Mouse (Mus musculus) myocyte (in vitro differentiated cells): Measurements from ENCODE around the gene Racgap1. TPM values are rescaled to one million over a fixed set of nuclear protein-coding genes. Genes with fewer than 3 reads are reported as not detected.
A peak's percentile ranks its signal among the peaks of the same experiment; 100 is the strongest.

Source experiments
- H3K27me3 ChIP-seq: one replicate; pipeline ENCODE4 v1.6.1; 2011; ENCODE audit not compliant: control insufficient read depth, insufficient read depth, insufficient read length
- H3K36me3 ChIP-seq: one replicate; pipeline ENCODE4 v1.6.1; 2011; ENCODE audit not compliant: control insufficient read depth, insufficient read depth
- H3K4me2 ChIP-seq: one replicate; pipeline ENCODE4 v1.6.1; 2011; ENCODE audit warnings: low read depth, control low read depth
- H3K4me3 ChIP-seq: one replicate; pipeline ENCODE4 v1.5.1; 2011; ENCODE audit warnings: mild to moderate bottlenecking, control low read depth, moderate library complexity
- H3K79me2 ChIP-seq: one replicate; pipeline ENCODE4 v1.6.1; 2011; ENCODE audit not compliant: control insufficient read depth, insufficient read depth
- H3ac ChIP-seq: one replicate; pipeline ENCODE4 v1.6.1; 2011; ENCODE audit not compliant: control insufficient read depth, insufficient read length
- CEBPB ChIP-seq: IDR thresholded peaks from 2 replicates; pipeline ENCODE4 v1.6.1; 2011; ENCODE audit warnings: mild to moderate bottlenecking, moderate library complexity; ENCODE audit not compliant: poor library complexity, insufficient read depth, severe bottlenecking
- E2F4 ChIP-seq: IDR thresholded peaks from one replicate; pipeline ENCODE4 v1.6.1; 2011; ENCODE audit warnings: mild to moderate bottlenecking, control low read depth, moderate library complexity; ENCODE audit not compliant: insufficient read depth
- MAX ChIP-seq: IDR thresholded peaks from one replicate; pipeline ENCODE4 v1.6.1; 2011; ENCODE audit warnings: low read depth, mild to moderate bottlenecking, control low read depth
- MYOD1 ChIP-seq, 3 experiments: IDR thresholded peaks; one replicate each; pipeline ENCODE4 v1.6.1; 2011; ENCODE audit warnings: control low read depth in 2 of 3, low read depth in 2 of 3, mild to moderate bottlenecking in 2 of 3, moderate library complexity in 1 of 3; ENCODE audit not compliant: insufficient read length in 2 of 3, control insufficient read depth in 1 of 3
- MYOG ChIP-seq, 3 experiments: IDR thresholded peaks; one replicate each; pipeline ENCODE4 v1.6.1; 2011; ENCODE audit warnings: control low read depth in 2 of 3, low read depth in 2 of 3, mild to moderate bottlenecking in 2 of 3; ENCODE audit not compliant: insufficient read length in 2 of 3, control insufficient read depth in 1 of 3, insufficient read depth in 1 of 3
- POLR2A ChIP-seq: IDR thresholded peaks from one replicate; pipeline ENCODE4 v1.6.1; 2011; ENCODE audit warnings: low read depth, mild to moderate bottlenecking, control low read depth, moderate library complexity; ENCODE audit not compliant: insufficient read length
- POLR2AphosphoS2 ChIP-seq: IDR thresholded peaks from one replicate; pipeline ENCODE4 v1.6.1; 2011; ENCODE audit warnings: low read depth, control low read depth; ENCODE audit not compliant: insufficient read length
- REST ChIP-seq: IDR thresholded peaks from one replicate; pipeline ENCODE4 v1.6.1; 2011; ENCODE audit warnings: mild to moderate bottlenecking, control low read depth, moderate library complexity; ENCODE audit not compliant: insufficient read depth, insufficient read length
- SRF ChIP-seq: IDR thresholded peaks from one replicate; pipeline ENCODE4 v1.6.1; 2011; ENCODE audit warnings: low read depth; ENCODE audit not compliant: control insufficient read depth, insufficient read length
- TCF12 ChIP-seq: IDR thresholded peaks from one replicate; pipeline ENCODE4 v1.6.1; 2011; ENCODE audit warnings: mild to moderate bottlenecking, control low read depth; ENCODE audit not compliant: poor library complexity, insufficient read depth, severe bottlenecking
- TCF3 ChIP-seq: IDR thresholded peaks from one replicate; pipeline ENCODE4 v1.6.1; 2011; ENCODE audit warnings: low read depth, control low read depth; ENCODE audit not compliant: insufficient read length
- USF1 ChIP-seq: IDR thresholded peaks from one replicate; pipeline ENCODE4 v1.6.1; 2011; ENCODE audit warnings: low read depth, mild to moderate bottlenecking, control low read depth, moderate library complexity
- polyA plus RNA-seq: library from polyadenylated mRNA; unstranded; fragments of >200 nt; fragmentation: generic; extraction: Trizol; gene quantifications from one replicate; pipeline ENCODE4 v1.2.1, GENCODE M21; 2012; ENCODE audit warnings: missing spikeins

The Racgap1 gene
- polyA plus RNA-seq = 99.0 TPM

- H3K4me3 ChIP-seq = peak within 1 kb of the TSS; percentile 43
- TF ChIP-seq E2F4 = peak; percentile 94
- no peak for TF ChIP-seq MYOG (IDR thresholded peaks at IDR 0.05; ENCODE audit: control insufficient read depth in 1 of 3, insufficient read depth in 1 of 3, insufficient read length in 2 of 3, low read depth in 2 of 3)
- peak; percentile 59 for TF ChIP-seq SRF
- peak; percentile 91 for TF ChIP-seq POLR2A
- TF ChIP-seq POLR2AphosphoS2 = peak; percentile 85
- no peak for TF ChIP-seq REST
- no peak for TF ChIP-seq TCF3
- no peak for TF ChIP-seq CEBPB
- TF ChIP-seq USF1 = no peak
- TF ChIP-seq MYOD1 (IDR thresholded peaks at IDR 0.05; ENCODE audit: control insufficient read depth in 1 of 3, insufficient read length in 2 of 3, low read depth in 2 of 3) = no peak
- peaks cover 49% of the 10 kb centered on the region for H3K79me2 ChIP-seq
- H3K4me2 ChIP-seq = peak within 1 kb of the TSS; percentile 87
- H3ac ChIP-seq = peak within 1 kb of the TSS; percentile 61
- H3K27me3 ChIP-seq = no peaks in the 10 kb centered on the region
- no peaks in the 10 kb centered on the region for H3K36me3 ChIP-seq
Measured at GRCm38 (mm10) chr15:99651163-99651872, at the start of gene Racgap1. Gene Racgap1 (minus strand): TSS chr15:99651656.

GRCm38 (mm10) chr15:99700219-99701106 lies 49.0 kb upstream of the Racgap1 start:
- Histone ChIP-seq H3K4me2 (no peak overlapping the region), H3ac (no peak overlapping the region), H3K36me3 (no peaks in the 10 kb centered on the region), H3K27me3 (peaks cover 20% of the 10 kb centered on the region), H3K4me3 (no peak overlapping the region), H3K79me2 (peaks cover 22% of the 10 kb centered on the region)
- TF ChIP-seq POLR2A (no peak), E2F4 (no peak), USF1 (no peak), CEBPB (no peak), MYOD1 (IDR thresholded peaks at IDR 0.05; ENCODE audit: control insufficient read depth in 1 of 3, insufficient read length in 2 of 3, low read depth in 2 of 3) (no peak), MYOG (IDR thresholded peaks at IDR 0.05; ENCODE audit: control insufficient read depth in 1 of 3, insufficient read depth in 1 of 3, insufficient read length in 2 of 3, low read depth in 2 of 3) (no peak), POLR2AphosphoS2 (no peak), TCF3 (no peak), REST (no peak), MAX (no peak), SRF (no peak), TCF12 (no peak)

- Histone ChIP-seq H3K4me2 (no peak overlapping the region), H3K27me3 (peaks cover 28% of the 10 kb centered on the region), H3K79me2 (peaks cover 22% of the 10 kb centered on the region), H3ac (no peak overlapping the region), H3K4me3 (no peak overlapping the region), H3K36me3 (no peaks in the 10 kb centered on the region)
- no peak for TF ChIP-seq USF1
- TF ChIP-seq MYOD1 (IDR thresholded peaks at IDR 0.05; ENCODE audit: control insufficient read depth in 1 of 3, insufficient read length in 2 of 3, low read depth in 2 of 3) = no peak
- no peak for TF ChIP-seq CEBPB
- no peak for TF ChIP-seq POLR2A
- TF ChIP-seq E2F4 = no peak
- TF ChIP-seq MYOG (IDR thresholded peaks at IDR 0.05; ENCODE audit: control insufficient read depth in 1 of 3, insufficient read depth in 1 of 3, insufficient read length in 2 of 3, low read depth in 2 of 3) = no peak
- TF ChIP-seq TCF12 = no peak
Measured at GRCm38 (mm10) chr15:99699715-99700114, 48.3 kb upstream of the Racgap1 start.

GRCm38 (mm10) chr15:99698533-99699085 lies 47.2 kb upstream of the Racgap1 start:
- no peak overlapping the region for H3ac ChIP-seq
- peaks cover 39% of the 10 kb centered on the region for H3K27me3 ChIP-seq
- H3K36me3 ChIP-seq = no peaks in the 10 kb centered on the region
- peaks cover 21% of the 10 kb centered on the region for H3K79me2 ChIP-seq
- TF ChIP-seq POLR2A = no peak
- no peak for TF ChIP-seq CEBPB
- peak; percentile 16 for TF ChIP-seq USF1
- TF ChIP-seq TCF3 = no peak
- TF ChIP-seq MAX = no peak
- no peak overlapping the region for H3K4me3 ChIP-seq
- H3K4me2 ChIP-seq = no peak overlapping the region
